Mouse (Mus musculus) spleen, postnatal 14 days (tissue): Measurements from ENCODE around the gene Eif3f.

Experiments
- DNase-seq, 2 experiments: peaks; one replicate each; pipeline ENCODE4 v3.0.0; 2021 to 2022; ENCODE audit warnings: low spot score in 2 of 2

Eif3f gene

GRCm38 (mm10) chr7:108933794-108934731, at the start of gene Eif3f:
Gene Eif3f, plus strand, starts transcription at chr7:108934417.
- DNase-seq = peak; percentile 85 to 87

- DNase-seq = no peak
These were observed 49.3 kb upstream of the Eif3f start, which contains the start of gene Olfr518 for GRCm38 (mm10) chr7:108884906-108885305. Gene Olfr518, minus strand, starts transcription at chr7:108885006.

- no peak for DNase-seq
These were observed 39.9 kb upstream of the Eif3f start, which contains the start of gene Olfr519 for GRCm38 (mm10) chr7:108894320-108894719. Gene Olfr519, minus strand, starts transcription at chr7:108894420.

- no peak for DNase-seq
These were observed 30.2 kb upstream of the Eif3f start for GRCm38 (mm10) chr7:108903969-108904368.

GRCm38 (mm10) chr7:108927043-108927442, 7.2 kb upstream of the Eif3f start:
- no peak for DNase-seq

GRCm38 (mm10) chr7:108928280-108929188, 5.7 kb upstream of the Eif3f start:
- DNase-seq = no peak

- DNase-seq = no peak
These were observed 4.4 kb upstream of the Eif3f start, which contains the start of gene Nlrp10 for GRCm38 (mm10) chr7:108929726-108930393. Gene Nlrp10, minus strand, starts transcription at chr7:108930178.

- no peak for DNase-seq
These were observed 619 bp downstream of the Eif3f start for GRCm38 (mm10) chr7:108934836-108935235.

- DNase-seq = no peak
These were observed 1.2 kb downstream of the Eif3f start for GRCm38 (mm10) chr7:108935411-108935810.

GRCm38 (mm10) chr7:108936591-108936990, 2.4 kb downstream of the Eif3f start:
- no peak for DNase-seq

GRCm38 (mm10) chr7:108941466-108941865, 7.2 kb downstream of the Eif3f start:
- no peak for DNase-seq

GRCm38 (mm10) chr7:108944002-108944401, 9.8 kb downstream of the Eif3f start:
- DNase-seq = no peak

- DNase-seq = no peak
These were observed 14.4 kb downstream of the Eif3f start for GRCm38 (mm10) chr7:108948611-108949010.

GRCm38 (mm10) chr7:108949301-108949700, 15.1 kb downstream of the Eif3f start:
- DNase-seq = no peak

- no peak for DNase-seq
These were observed 16.1 kb downstream of the Eif3f start, which contains the start of gene Tub for GRCm38 (mm10) chr7:108950312-108950761. Gene Tub, plus strand, starts transcription at chr7:108950338.

GRCm38 (mm10) chr7:108950762-108951331, 16.6 kb downstream of the Eif3f start:
- no peak for DNase-seq

- no peak for DNase-seq
These were observed 18.6 kb downstream of the Eif3f start for GRCm38 (mm10) chr7:108952801-108953200.

- peak in 1 of 2 experiments; percentile 21 for DNase-seq
These were observed 20.0 kb downstream of the Eif3f start for GRCm38 (mm10) chr7:108954185-108954584.

GRCm38 (mm10) chr7:108957734-108958133, 23.5 kb downstream of the Eif3f start:
- no peak for DNase-seq

- DNase-seq = no peak
These were observed 31.8 kb downstream of the Eif3f start for GRCm38 (mm10) chr7:108965968-108966367.
